In the genomic region with DNA sequence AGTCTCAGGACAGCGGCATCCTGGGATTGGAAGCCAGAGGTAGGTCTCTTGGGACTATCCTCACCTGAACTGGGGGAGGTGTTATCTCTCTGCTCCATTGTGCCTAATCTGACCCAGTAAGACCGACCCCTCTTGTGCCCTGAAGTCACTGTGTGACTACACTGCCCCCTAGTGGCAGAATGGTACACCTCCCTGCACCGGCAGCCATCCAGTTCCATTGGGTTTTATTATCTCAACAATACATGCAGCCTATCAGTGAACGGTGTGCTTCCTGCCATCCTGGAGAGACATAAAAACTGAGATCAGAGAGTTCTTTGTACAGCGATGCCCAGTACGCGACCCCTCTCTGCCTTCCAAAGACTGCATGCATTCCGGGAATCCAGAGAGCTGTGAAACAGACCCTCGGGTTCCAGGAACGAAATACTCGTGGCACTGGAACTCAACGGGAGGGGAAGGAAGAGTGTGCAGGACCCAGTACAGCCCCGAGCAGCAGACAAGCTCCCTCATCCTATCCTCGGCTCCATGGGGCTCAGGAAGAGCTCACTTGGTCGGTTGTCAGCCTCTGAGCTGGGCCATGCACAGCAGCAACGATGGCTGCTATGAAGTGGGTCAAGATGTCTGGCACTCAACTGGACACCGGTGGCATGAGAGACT, we compare ENCODE assay signal across 8 mouse cellular contexts. TPM values are rescaled to one million over a fixed set of nuclear protein-coding genes. Genes with fewer than 3 reads are reported as not detected.
DNase-seq lines count a peak whose midpoint lies in the region; ATAC-seq and TF ChIP-seq lines count a peak whose summit lies in the region.

No protein-coding gene starts in this region.

- no peaks in the 10 kb centered on the region for H3K9me3 ChIP-seq in forebrain, embryonic 10.5 days
- H3K9me3 ChIP-seq in heart, embryonic 14.5 days (ENCODE audit: control insufficient read depth, low read length), result no peaks in the 10 kb centered on the region
- H3K9me3 ChIP-seq in kidney, postnatal 0 days (replicated peaks; ENCODE audit: low read length), result no peaks in the 10 kb centered on the region
- no peaks in the 10 kb centered on the region for H3K9me3 ChIP-seq in liver, embryonic 11.5 days (ENCODE audit: control insufficient read depth, low read length)
- no peaks in the 10 kb centered on the region for H3K9me3 ChIP-seq in stomach, embryonic 14.5 days (ENCODE audit: control insufficient read depth, low read depth, low read length)

- H3K36me3 ChIP-seq in forebrain, embryonic 10.5 days (replicated peaks), result no peaks in the 10 kb centered on the region
- no peaks in the 10 kb centered on the region for H3K36me3 ChIP-seq in heart, embryonic 14.5 days (ENCODE audit: control insufficient read depth, insufficient read depth, low read length)
- H3K36me3 ChIP-seq in kidney, postnatal 0 days (ENCODE audit: insufficient read depth, low read length), result no peaks in the 10 kb centered on the region
- H3K36me3 ChIP-seq in liver, embryonic 11.5 days (ENCODE audit: control insufficient read depth, insufficient read depth, low read length), result no peaks in the 10 kb centered on the region
- no peaks in the 10 kb centered on the region for H3K36me3 ChIP-seq in stomach, embryonic 14.5 days (ENCODE audit: control insufficient read depth, insufficient read depth, low read length)

- no peak overlapping the region for H3K27ac ChIP-seq in forebrain, embryonic 10.5 days
- H3K27ac ChIP-seq in heart, embryonic 14.5 days (replicated peaks in 1 of 2; ENCODE audit: control insufficient read depth in 1 of 2, insufficient read depth in 1 of 2, low read depth in 2 of 2, low read length in 2 of 2), result no peak overlapping the region
- H3K27ac ChIP-seq in kidney, postnatal 0 days, result no peak overlapping the region
- H3K27ac ChIP-seq in liver, embryonic 11.5 days (ENCODE audit: low read depth, low read length), result no peak overlapping the region
- H3K27ac ChIP-seq in stomach, embryonic 14.5 days (ENCODE audit: low read length), result no peak overlapping the region

- 0 out of 2 replicates have a peak, but pooled peaks cover 4% of the 10 kb centered on the region for H3K27me3 ChIP-seq in forebrain, embryonic 10.5 days (ENCODE audit: poor library complexity, severe bottlenecking)
- no peaks in the 10 kb centered on the region; the same call in 1 of the 2 replicates for H3K27me3 ChIP-seq in heart, embryonic 14.5 days (ENCODE audit: control insufficient read depth, insufficient read depth, low read length)
- no peaks in the 10 kb centered on the region for H3K27me3 ChIP-seq in kidney, postnatal 0 days (ENCODE audit: insufficient read depth, low read length)
- no peaks in the 10 kb centered on the region for H3K27me3 ChIP-seq in liver, embryonic 11.5 days (replicated peaks; ENCODE audit: control insufficient read depth, insufficient read depth, low read length)
- H3K27me3 ChIP-seq in stomach, embryonic 14.5 days (ENCODE audit: control insufficient read depth, insufficient read depth, low read length), result no peaks in the 10 kb centered on the region

- ATAC-seq in heart, embryonic 14.5 days (ENCODE audit: insufficient number of reproducible peaks, insufficient read depth, low FRiP score, low read depth), result 0 out of 2 replicates have a peak, but pooled peaks have one; percentile 29
- ATAC-seq in kidney, postnatal 0 days (replicated peaks; ENCODE audit: low FRiP score, low read depth), result peak; percentile 50
- peak; percentile 73 for ATAC-seq in liver, embryonic 11.5 days (replicated peaks; ENCODE audit: low FRiP score)
- peak; percentile 54; the same call in 1 of the 2 replicates for ATAC-seq in stomach, embryonic 14.5 days (ENCODE audit: insufficient number of reproducible peaks, insufficient read depth, low FRiP score, low read depth)

- no peak overlapping the region for H3K9ac ChIP-seq in heart, embryonic 14.5 days (ENCODE audit: low read length)
- H3K9ac ChIP-seq in kidney, postnatal 0 days (ENCODE audit: low read depth, low read length), result no peak overlapping the region
- H3K9ac ChIP-seq in liver, embryonic 11.5 days (ENCODE audit: low read depth, low read length), result no peak overlapping the region
- no peak overlapping the region for H3K9ac ChIP-seq in stomach, embryonic 14.5 days (replicated peaks; ENCODE audit: low read depth, low read length)

- H3K4me1 ChIP-seq in forebrain, embryonic 10.5 days, result peaks cover 5% of the 10 kb centered on the region
- peaks cover 0 to 3% of the 10 kb centered on the region in 2 experiments; a peak in 1 of 4 replicates for H3K4me1 ChIP-seq in heart, embryonic 14.5 days (ENCODE audit: control insufficient read depth in 2 of 2, insufficient read depth in 2 of 2, low read length in 2 of 2)
- H3K4me1 ChIP-seq in kidney, postnatal 0 days (replicated peaks; ENCODE audit: insufficient read depth, low read length), result no peaks in the 10 kb centered on the region; the same call in 1 of the 2 replicates
- 0 out of 2 replicates have a peak, but pooled peaks cover 3% of the 10 kb centered on the region for H3K4me1 ChIP-seq in liver, embryonic 11.5 days (replicated peaks; ENCODE audit: control insufficient read depth, insufficient read depth, low read length)
- H3K4me1 ChIP-seq in stomach, embryonic 14.5 days (ENCODE audit: control insufficient read depth, insufficient read depth, low read length), result peaks cover 2% of the 10 kb centered on the region; the same call in 1 of the 2 replicates

- H3K4me3 ChIP-seq in forebrain, embryonic 10.5 days, result peak overlapping the region; percentile 26
- no peak overlapping the region for H3K4me3 ChIP-seq in heart, embryonic 14.5 days (ENCODE audit: control insufficient read depth in 1 of 2, insufficient read depth in 1 of 2, low read depth in 1 of 2, low read length in 2 of 2)
- no peak overlapping the region; the same call in 1 of the 2 replicates for H3K4me3 ChIP-seq in kidney, postnatal 0 days (replicated peaks; ENCODE audit: low read depth, low read length)
- H3K4me3 ChIP-seq in liver, embryonic 11.5 days (ENCODE audit: low read depth, low read length), result no peak overlapping the region
- no peak overlapping the region for H3K4me3 ChIP-seq in stomach, embryonic 14.5 days (ENCODE audit: low read depth, low read length)

- WGBS in forebrain, embryonic 10.5 days, result 40% methylated on average over 17 of the region's 17 CpGs
- 29% methylated on average over 17 of the region's 17 CpGs for WGBS in heart, embryonic 14.5 days
- WGBS in kidney, postnatal 0 days, result 19% methylated on average over 17 of the region's 17 CpGs
- WGBS in liver, embryonic 11.5 days, result 29% methylated on average over 17 of the region's 17 CpGs
- 35% methylated on average over 17 of the region's 17 CpGs for WGBS in stomach, embryonic 14.5 days

- peak; percentile 99 for TF ChIP-seq CTCF in kidney, postnatal 0 days (IDR thresholded peaks at IDR 0.05; ENCODE audit: low read depth)

- peak; percentile 72 to 80 for DNase-seq in CD8-positive naive resting alpha-beta T cell, adult 2 months (ENCODE audit: low read depth in 2 of 2, low spot score in 2 of 2)
- DNase-seq in c-Kit-negative CD71-positive TER-119-positive erythroid progenitor cells, embryonic 14.5 days (ENCODE audit: low read depth, low spot score), result peak; percentile 30
- peak; percentile 84 for DNase-seq in forebrain, embryonic 10.5 days (ENCODE audit: extremely low spot score, low spot score)
- DNase-seq in kidney, postnatal 0 days (ENCODE audit: low spot score), result peak; percentile 88
- peak; percentile 72 for DNase-seq in liver, embryonic 11.5 days (ENCODE audit: low spot score)
- peak; percentile 89 for DNase-seq in neural tube, embryonic 10.5 days (ENCODE audit: extremely low spot score, low spot score)

- peak overlapping the region; percentile 46 for H3K4me2 ChIP-seq in heart, embryonic 14.5 days (ENCODE audit: low read length)
- H3K4me2 ChIP-seq in kidney, postnatal 0 days (ENCODE audit: low read length), result peak overlapping the region; percentile 23
- H3K4me2 ChIP-seq in liver, embryonic 11.5 days, result peak overlapping the region; percentile 46
- H3K4me2 ChIP-seq in stomach, embryonic 14.5 days (replicated peaks; ENCODE audit: low read depth, low read length), result peak overlapping the region; percentile 2; the same call in 1 of the 2 replicates

RNA-seq across cellular contexts. Expression of gene Slc19a1, which starts 10.5 kb away (rescaled TPM):
- 37.1 and 44.4 TPM in 2 replicates for polyA plus RNA-seq in forebrain, embryonic 10.5 days (2016; fragmentation: Nextera tagmentation; extraction: Ambion mirVana)
- polyA plus RNA-seq in heart, embryonic 14.5 days (2014; fragmentation: Nextera tagmentation; extraction: Ambion mirVana), result 12.0 and 12.2 TPM in 2 replicates
- 48.0 and 51.5 TPM in 2 replicates for polyA plus RNA-seq in kidney, postnatal 0 days (2015; fragmentation: Nextera tagmentation; extraction: Ambion mirVana)
- 57.1 and 63.5 TPM in 2 replicates for polyA plus RNA-seq in liver, embryonic 11.5 days (2014; fragmentation: Nextera tagmentation; extraction: Ambion mirVana)
- 30.2 and 35.4 TPM in 2 replicates for polyA plus RNA-seq in stomach, embryonic 14.5 days (2014; fragmentation: Nextera tagmentation; extraction: Ambion mirVana)

RNA-seq across cellular contexts. Expression of gene Pcbp3, which starts 59.8 kb away (rescaled TPM):
- 58.4 and 63.3 TPM in 2 replicates for polyA plus RNA-seq in forebrain, embryonic 10.5 days (2016; fragmentation: Nextera tagmentation; extraction: Ambion mirVana)
- polyA plus RNA-seq in heart, embryonic 14.5 days (2014; fragmentation: Nextera tagmentation; extraction: Ambion mirVana), result 4.0 and 6.3 TPM in 2 replicates
- 32.3 and 37.8 TPM in 2 replicates for polyA plus RNA-seq in kidney, postnatal 0 days (2015; fragmentation: Nextera tagmentation; extraction: Ambion mirVana)
- 9.6 and 10.7 TPM in 2 replicates for polyA plus RNA-seq in liver, embryonic 11.5 days (2014; fragmentation: Nextera tagmentation; extraction: Ambion mirVana)
- 27.3 and 28.2 TPM in 2 replicates for polyA plus RNA-seq in stomach, embryonic 14.5 days (2014; fragmentation: Nextera tagmentation; extraction: Ambion mirVana)

Comparison
In these comparisons a context has a peak if more than half of its experiments do, and no peak if none do; other contexts are left out.
1. DNase-seq: peak in every context shown above with its lines; median percentile 89 in neural tube, embryonic 10.5 days; 88 in kidney, postnatal 0 days; 84 in forebrain, embryonic 10.5 days; 76 in CD8-positive naive resting alpha-beta T cell, adult 2 months; 72 in liver, embryonic 11.5 days; 30 in c-Kit-negative CD71-positive TER-119-positive erythroid progenitor cells, embryonic 14.5 days.